Mouse (Mus musculus) left cerebral cortex, adult 18-20 months (tissue): ENCODE data around the gene Phkb. TPM values are rescaled to one million over a fixed set of nuclear protein-coding genes. Genes with fewer than 3 reads are reported as not detected.
A peak's percentile ranks its signal among the peaks of the same experiment; 100 is the strongest.

Source experiments
- DNase-seq, 2 experiments: peaks; one replicate each; pipeline ENCODE4 v3.0.0; 2021 to 2022; ENCODE audit warnings: low spot score in 2 of 2, mixed read lengths in 1 of 2
- total RNA-seq, 2 experiments: library from RNA; stranded (reverse); gene quantifications; 2 replicates each; pipeline ENCODE4 v1.2.3; 2021

Gene Phkb
- total RNA-seq, 2 experiments from 2014 or later = 42.0 to 43.9 TPM

DNA sequence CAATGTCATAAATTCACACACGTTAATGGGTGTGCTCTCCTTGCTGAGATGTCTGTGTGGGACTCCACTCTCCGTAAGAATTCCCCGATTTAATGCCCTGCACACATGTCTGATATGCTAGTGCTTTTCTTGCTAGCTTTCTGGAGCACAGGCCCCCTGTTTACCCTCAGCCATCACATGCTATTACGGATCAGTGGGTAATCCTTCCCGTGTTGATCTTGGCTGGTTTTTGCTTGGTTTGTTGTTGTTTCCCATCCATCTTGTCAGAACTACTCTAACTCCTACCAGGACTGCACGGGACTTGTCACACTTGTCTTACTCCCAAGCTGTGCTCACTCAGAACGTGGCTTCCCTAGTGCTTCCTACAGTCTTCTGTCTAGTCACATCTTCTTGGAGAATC, 96.6 kb downstream of the Phkb start:
- DNase-seq = no peak

DNA sequence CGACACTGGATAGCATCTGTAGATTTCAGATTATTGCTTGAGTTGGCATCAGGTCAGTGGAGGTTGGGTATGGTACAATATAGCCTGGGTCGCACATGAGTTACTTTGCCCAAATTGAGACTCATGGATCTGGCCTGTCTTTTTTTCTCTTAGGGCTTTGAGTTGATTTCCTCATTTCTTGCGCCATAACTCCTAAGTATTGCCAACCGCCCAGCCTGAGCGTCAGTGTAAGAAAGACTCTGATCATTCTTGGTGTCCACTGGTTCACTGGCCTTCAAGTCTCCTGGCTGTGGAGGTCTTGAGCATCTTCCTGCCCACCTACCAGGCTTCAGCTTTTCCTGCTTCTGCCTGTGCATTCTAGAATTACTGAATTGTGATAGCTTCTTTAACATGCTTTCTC, 104.1 kb downstream of the Phkb start:
- no peak for DNase-seq

DNA sequence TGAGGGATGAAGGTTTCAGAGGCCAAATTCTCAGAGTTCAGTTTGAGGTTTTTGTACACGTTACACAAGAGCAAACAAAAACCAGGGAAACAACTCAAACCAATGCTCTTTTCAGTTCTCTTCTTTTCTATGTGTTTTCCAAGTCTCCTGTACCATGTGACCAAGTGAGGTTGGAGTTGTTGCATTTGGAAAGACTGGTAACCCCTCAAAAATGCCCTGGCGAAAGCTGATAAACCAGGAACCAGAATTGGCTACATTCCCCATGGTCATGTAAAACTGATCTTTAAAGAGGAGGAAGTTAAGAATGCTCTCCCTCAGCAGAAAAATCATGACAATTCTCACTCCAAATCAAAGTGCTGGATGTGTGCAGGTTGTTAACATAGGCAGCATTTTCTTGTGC, 117.6 kb downstream of the Phkb start:
- DNase-seq = no peak

DNA sequence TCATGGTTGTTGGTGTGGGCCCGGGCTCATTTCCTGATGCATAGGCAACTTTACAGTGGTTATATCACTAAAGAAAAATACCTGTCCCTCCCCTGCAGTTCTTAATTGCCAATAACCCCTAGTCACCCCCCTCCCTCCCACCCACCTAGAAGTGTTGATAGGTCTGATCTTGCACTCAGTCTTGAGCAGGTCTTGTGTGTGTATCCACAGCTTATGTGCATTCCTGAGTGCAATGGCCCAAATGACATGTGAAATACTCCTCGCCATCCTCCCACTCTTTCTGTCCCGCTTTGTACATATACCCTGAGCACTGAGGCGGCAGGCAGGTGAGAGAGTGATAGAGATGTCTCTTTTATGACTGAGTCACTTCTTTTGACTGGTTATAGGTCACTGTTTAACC, 119.1 kb downstream of the Phkb start:
- no peak for DNase-seq

DNA sequence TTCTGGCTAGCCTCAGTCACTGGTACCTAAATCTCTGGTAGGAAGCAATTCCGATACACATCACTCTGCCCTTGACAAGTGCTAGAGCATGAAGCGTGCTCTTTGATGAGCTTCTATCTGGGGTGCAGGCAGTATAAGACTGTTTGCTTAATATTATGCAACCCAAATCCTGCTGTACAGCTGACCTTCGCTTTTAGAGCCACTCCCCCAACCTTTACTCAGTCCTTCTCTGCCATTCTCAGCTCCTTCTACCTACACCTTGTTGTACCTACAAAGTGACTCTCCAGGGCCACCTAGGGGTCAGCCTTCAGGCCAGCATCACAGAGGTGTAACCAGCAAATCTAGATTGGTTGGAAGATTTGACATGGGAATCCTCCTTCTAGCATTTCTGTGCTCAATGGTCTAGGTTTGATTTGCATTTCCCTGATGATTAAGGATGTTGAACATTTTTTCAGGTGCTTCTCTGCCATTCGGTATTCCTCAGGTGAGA, 136.9 kb downstream of the Phkb start:
- no peak for DNase-seq

DNA sequence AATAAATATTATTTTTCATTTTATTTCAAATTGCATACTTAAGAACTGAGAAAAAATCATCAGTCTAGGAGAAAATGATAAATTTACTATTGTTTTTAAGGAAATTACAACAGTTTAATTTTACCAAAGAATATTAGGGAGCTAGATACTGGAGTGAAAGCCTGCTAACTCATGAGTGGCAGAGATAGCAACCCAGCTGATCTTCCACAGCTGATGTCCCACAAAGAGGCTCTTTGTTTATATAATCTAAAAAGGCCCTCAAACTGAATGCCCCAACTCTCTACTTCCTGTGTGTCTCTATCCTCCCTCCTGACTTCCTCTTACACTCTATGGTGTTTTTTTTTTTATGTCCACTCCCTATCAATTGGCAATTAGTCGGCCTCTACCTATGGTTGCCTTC, 152.2 kb downstream of the Phkb start:
- DNase-seq = no peak

DNA sequence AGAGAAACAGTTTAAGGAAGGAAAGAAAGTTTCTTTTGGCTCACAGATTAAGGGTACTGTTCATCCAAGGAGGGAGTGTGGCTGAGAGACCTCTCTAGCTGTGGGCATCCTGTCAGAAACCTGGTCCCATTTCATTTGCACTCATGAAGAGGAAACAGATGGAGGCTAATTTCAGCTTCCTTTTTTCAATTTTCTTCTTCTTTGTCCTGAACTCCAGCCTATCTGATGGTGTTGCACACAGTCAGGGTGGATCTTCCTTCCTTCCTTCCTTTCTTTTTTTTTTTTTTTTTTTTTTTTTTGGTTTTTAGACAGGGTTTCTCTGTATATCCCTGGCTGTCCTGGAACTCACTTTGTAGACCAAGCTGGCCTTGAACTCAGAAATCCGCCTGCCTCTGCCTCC, 152.9 kb downstream of the Phkb start:
- no peak for DNase-seq

DNA sequence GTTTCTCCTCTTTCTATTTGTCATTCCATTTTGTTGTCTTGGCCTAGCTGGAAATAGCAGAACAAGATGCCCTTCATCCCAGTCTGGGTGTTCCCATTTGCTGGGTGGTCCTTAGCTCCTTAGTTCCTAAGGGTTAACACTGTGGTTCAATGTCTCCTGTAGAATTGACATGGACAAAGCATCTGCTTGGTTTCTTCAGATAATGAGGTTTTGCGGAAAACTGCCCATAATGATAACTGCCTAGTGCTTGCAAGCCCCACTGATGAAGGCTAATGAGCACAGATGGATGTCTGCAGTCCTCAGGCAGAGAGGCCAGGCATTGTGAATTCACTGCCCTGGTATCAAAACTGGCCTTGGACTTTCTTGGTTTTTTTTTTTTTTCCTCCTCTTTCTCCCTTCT, 155.2 kb downstream of the Phkb start:
- no peak for DNase-seq

DNA sequence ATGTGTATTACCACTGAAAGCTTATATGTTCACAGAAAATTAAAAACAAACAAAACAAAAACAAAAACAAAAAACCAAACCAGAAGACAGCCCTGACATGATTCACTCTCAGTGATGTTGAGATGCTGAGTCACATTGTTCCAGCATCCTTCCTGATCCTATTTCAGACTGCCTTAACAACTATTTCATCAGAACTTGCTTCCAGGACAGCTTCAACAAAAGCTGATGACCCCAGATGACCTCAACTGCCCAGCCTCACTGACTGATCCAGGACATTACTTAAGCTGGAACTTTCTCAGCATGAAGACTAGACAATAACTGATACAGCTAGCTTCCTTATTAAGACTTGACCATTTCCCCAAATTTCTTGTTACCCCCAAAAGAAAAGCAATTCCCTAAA, 165.7 kb downstream of the Phkb start:
- no peak for DNase-seq

DNA sequence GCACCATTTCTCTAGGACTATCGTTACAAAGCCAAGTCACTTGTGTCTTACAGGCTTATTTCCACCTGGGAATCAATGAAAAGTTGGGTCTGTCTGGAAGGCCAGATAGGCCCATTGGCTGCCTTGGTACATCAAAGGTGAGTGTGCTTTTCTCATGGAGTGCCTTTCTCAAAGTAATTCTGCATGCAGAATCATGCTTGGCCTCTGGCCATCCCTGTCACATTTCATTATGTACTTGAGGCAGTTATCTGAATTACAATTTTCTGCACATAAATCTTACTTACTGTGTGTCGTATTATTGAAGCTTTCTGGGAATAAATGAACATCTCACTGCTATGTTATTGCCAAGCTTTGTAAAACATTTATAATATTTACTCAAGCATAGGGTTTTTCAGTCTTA, 176.0 kb downstream of the Phkb start:
- DNase-seq = no peak

DNA sequence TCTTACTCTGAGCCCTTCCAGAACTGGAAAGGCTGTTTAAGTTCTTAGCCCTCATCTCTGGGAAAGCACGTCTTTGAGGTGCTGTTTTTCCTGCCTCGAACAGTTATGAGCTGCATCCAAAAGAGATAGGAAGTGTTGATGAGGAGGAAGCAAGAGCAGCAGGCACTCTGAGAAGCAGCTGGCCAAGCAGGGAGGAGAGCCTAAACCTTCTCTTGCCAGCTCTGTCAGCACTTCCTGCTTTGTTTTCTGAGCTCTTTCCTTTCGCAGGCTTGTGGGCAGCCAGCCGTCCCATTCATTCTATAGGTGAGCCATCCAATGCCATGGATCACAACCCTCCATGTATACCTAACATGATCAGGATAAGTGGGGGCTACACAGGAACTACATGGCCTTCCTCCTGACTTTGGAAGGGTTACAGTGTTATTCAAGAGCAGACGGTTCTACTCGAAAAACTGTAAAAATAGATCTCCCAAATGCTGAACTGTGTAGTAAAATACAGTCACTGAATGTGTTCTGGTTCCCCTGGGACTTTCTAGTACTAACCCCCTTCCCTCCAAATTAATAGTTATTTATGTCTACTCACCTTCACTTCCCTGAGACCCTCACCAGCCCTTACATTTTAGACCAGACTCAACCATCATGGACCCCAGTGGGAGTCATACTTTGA, 188.0 kb downstream of the Phkb start:
- DNase-seq = peak; percentile 33 to 53

DNA sequence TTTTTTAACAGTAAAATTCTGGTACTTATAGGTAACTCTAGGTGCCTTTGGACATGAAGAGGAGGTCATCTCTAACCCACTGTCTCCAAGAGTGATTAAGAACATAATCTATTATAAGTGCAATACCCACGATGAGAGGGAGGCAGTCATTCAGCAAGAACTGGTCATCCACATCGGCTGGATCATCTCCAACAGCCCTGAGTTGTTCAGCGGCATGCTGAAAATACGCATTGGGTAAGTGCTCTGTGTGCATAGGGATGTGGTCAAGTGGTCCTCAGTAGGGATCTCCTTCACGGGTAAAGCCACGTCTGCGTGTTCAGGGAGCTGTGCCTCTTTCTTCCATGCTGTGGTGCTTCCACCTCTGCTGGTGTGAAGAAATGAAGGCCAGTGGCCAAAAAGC, 188.7 kb downstream of the Phkb start:
- DNase-seq = no peak

DNA sequence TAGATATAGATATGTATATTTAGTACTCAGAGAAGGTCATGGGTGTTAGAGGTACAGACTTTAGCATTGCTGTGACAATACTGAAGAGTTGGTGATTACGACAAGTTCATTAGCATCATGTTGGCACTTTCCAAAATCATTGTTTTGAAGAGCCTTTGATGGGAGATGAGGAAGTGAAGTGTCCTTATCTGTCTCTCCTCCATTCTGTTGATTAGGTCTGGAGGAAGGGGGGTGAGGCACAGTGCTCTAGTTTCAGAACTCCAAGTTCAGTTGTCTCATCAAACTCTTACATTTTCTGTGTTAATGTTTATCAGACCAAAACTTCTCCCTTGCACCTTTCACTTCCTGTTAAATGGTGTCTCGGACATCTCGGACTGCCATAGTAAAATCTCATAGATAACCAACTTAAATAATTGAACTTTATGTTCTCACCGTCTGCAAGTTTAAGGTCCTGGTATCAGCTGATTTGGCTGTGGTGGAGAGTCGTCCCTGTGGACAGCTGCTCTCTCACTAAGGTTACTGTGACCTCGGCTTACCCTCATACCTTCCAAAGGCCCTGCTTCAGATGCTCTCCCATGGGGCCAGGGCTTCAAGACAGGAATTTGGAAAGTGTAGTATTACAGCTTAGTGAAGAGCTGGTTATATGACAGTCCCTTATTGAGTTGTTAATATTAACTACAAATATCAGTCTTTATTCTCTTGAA, 194.1 kb downstream of the Phkb start:
- DNase-seq = no peak

DNA sequence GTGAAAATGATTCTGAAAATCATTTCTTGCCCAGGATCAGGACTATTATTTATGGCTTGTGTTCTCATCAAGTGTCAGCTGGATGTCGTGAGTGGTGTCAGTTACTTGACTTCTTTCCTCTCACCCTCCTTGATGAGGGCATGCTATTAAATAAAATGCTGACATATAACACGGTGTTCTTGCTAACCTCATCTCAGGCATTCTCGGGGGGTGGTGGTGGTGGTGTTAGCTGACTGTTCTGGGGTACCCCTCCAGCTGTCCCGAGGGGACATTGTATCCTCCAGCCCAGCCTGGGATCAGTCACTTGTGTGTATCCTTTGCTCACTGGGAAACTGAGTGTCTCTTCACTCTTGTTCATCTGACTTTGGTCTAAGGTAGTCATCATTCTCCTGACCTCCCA, 194.6 kb downstream of the Phkb start:
- no peak for DNase-seq

DNA sequence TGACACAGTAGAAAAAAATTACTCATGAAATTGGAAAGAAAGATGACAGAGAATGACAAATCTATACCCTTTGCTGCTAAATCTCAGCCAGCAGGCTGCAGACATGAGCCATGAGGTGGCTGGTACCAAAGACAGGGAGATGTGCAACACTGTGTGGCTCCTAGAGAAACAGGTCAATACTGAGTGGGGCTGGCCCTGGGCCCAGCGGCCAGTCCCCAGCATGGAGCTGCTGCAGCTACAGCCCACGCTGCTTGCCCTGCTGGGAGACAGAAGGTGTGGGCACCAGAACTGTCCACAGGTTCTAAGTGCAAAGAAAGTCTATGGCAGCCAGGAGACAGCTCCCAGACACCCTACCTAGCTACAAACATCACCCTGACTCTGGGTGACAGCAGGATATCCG, 197.7 kb downstream of the Phkb start:
- DNase-seq = no peak

DNA sequence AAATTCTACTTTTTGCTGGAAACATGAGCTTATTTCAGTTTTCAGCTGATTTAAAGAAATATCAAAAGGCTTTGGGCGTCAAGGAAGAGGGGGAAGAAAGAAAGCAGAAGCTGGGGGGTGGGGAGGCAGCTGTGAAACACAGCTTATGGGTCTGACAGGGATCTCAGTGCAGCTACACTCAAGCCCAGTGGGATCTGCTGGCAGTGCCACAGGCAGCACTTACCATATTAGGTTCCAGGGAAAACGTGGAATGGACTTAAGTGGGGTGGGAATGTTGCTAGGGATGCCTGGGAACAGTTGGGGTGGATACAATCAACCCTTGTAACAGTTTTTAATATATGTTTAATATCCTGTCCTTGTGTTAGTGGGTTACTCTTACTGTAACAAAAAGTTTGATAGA, 201.3 kb downstream of the Phkb start:
- DNase-seq = no peak

DNA sequence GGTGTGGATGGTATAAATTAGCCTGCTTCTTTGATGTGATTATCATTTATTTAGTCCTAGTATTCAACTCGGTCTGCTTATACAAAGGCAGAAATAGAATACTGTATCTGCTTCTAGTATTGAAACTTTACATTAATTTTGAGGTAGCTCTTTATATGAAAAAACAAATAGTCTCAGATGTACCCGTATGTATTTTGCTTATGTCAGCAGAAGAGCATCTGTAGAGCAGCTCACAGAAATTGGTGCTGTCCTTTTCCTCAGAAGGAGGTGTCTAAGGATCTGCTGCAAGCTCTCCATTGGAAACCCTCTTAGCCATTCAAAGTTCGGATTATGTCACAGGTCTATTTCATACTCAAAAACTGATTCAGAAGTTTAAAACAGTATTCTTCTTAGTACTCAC, 210.1 kb downstream of the Phkb start:
- no peak for DNase-seq

DNA sequence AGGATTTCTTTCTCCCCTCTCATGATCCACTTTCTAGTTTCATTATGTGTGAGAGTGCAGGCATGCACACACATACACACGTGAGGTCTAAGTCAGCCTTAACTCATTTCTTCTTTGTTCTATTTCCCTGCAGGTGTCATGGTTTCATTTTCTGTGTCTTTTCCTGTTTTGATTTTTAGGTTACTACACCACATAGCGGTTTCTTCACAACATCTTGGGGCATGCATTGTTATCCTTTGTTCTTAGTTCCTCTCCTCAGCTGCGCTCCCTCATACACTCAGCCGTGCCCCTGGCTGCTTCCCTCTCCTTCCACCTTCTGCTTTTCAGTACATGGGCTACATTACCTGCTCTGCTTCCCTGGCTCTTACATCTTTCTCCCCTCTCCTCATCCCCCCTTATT, 211.2 kb downstream of the Phkb start:
- no peak for DNase-seq

DNA sequence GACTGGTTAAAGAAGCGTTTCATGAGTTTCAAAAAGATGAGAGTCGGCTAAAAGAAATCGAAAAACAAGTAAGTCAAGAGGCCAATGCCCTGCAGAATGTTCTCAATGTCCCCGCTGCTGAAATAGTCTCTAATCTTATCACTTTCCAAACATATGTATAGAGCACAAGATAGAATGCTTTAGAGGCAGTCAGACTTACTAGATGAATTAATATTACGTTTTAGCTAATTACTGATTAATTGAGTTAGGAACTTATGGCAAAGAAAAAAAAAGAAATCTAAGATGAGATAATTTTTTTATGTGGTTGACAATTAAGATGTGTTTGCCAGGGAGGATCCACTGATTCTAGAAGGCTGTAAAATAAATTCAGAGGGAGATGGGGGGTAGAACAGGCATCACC, 217.9 kb downstream of the Phkb start:
- DNase-seq = no peak

DNA sequence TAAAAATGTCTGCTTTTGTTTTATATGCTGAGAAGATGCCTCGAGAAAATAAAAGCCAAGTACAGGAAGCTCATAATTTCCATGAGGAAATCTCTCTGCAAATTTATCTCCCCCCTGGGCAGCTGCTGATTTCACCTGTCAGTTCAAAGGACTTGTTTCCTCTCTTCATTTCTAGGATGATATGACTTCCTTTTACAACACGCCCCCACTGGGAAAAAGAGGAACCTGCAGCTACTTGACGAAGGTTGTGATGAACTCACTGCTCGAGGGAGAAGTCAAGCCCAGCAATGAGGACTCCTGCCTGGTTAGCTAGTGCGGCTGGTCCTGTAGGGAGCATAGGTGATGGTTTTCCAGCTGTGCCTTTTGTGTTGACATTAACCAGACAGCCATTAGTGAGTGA, 218.4 kb downstream of the Phkb start:
- DNase-seq = no peak

DNA sequence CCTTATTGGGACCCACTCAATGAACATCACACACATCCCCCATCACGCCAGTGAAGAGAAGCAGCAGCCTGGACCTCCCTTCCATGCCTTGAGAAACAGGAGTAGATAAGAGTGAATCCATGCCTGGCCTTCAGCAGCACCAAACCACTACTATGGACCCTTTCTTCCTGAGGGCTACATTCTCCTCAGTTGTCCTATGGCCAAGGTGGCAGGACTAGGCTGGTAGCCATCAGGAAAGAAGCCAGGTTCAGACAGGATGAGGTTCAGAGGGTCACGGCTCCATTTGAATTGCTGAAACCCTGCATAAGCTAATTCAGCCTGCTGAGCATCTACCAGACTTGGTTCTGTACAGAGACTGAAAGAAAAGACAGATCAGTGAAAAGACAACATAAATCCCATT, 222.7 kb downstream of the Phkb start:
- DNase-seq = no peak

DNA sequence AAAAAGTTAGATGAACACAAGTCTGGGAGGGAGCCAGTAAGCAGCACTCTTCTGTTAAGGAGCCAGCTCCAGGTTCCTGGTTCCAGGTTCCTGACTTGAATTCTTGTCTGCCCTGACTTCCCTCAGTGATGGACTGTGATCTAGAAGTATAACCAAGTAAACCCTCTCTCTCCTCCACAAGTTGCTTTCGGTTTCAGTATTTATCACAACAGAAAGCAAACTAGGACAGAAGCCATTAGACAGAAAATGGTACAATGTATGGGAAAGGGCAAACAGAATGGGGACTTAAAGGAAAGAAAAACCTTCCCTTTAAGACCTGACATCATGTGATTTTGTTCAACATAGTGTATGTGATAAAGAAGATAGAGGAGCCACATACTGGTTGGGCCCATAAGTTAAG, 238.7 kb downstream of the Phkb start:
- no peak for DNase-seq

DNA sequence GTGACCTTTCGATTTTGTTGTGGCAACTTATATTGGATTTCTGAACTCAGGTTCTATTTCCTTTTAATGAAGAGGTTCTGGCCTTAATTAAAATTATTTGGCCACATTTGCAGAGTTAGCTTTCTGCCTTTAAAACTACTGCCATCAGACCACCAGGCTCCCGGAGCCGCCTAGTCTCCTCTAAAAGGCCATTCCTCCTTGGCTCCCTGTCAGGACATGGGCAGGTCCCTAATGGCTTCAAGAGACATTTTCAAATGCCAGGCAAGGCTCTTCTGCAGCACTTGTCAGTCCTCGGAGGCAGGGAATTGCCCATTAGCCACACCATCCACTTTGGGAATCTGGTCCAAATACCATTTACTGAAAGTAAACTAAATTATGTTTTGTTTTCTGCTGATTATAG, 242.6 kb downstream of the Phkb start:
- DNase-seq = no peak
